In genomic region chr10:69859848-69860479, GRCm38 (mm10) we compare ENCODE assay signal across 14 mouse cellular contexts.
DNase-seq lines count a peak whose midpoint lies in the region; ATAC-seq and TF ChIP-seq lines count a peak whose summit lies in the region.
"Had no signal": no experiment of that assay in that cellular context is flagged by ENCODE, and none has a peak within 500 bp of the region (broad histone marks: within the 10 kb centered on the region; RNA-seq: fewer than 3 reads in every experiment).

No protein-coding gene starts in this region.

- DNase-seq in left cerebral cortex, adult 2 months (ENCODE audit: extremely low spot score in 1 of 2, low spot score in 2 of 2): no peak
- no peak for DNase-seq in left cerebral cortex, adult 9 months (ENCODE audit: low spot score in 2 of 2)
- peak; percentile 89 for DNase-seq in brain, adult 2 months (ENCODE audit: low read depth, low spot score)
- peak; percentile 75 for DNase-seq in cerebellum, adult 9-11 months
- no peak for DNase-seq in adrenal gland, postnatal 36 days
- DNase-seq: heart, postnatal 4 days; lung, adult 18-20 months; thymus, postnatal 4 days had no signal

- 72% methylated on average over 7 of the region's 7 CpGs for WGBS in neural tube, embryonic 15.5 days
- WGBS in intestine, embryonic 15.5 days: 82% methylated on average over 7 of the region's 7 CpGs

- peaks cover 20% of the 10 kb centered on the region for H3K4me1 ChIP-seq in neural tube, embryonic 15.5 days
- 0 out of 2 replicates have a peak, but pooled peaks cover 3% of the 10 kb centered on the region for H3K4me1 ChIP-seq in intestine, embryonic 15.5 days (replicated peaks)

- no peak overlapping the region for H3K4me2 ChIP-seq in neural tube, embryonic 15.5 days
- H3K4me2 ChIP-seq in intestine, embryonic 15.5 days (replicated peaks): no peak overlapping the region
- H3K4me2 ChIP-seq: embryonic facial prominence, embryonic 12.5 days had no signal

- intact Hi-C loops in left cerebral cortex, adult 2 months (cut with DNase I): loop anchor here (5.0 kb wide), 1 partner anchor 148 kb away; no protein-coding TSS in a partner anchor

- no peak for ATAC-seq in neural tube, embryonic 15.5 days (ENCODE audit: low FRiP score)
- ATAC-seq in intestine, embryonic 15.5 days: no peak
- ATAC-seq: activated CD4-positive, CD25-positive, alpha-beta regulatory T cell, adult 4 months had no signal

- H3K27ac ChIP-seq in left cerebral cortex, adult 2 months: peak overlapping the region; percentile 61
- H3K27ac ChIP-seq in neural tube, embryonic 15.5 days (replicated peaks): 0 out of 2 replicates have a peak overlapping the region, but pooled peaks have one; percentile 33
- no peak overlapping the region for H3K27ac ChIP-seq in intestine, embryonic 15.5 days
- H3K27ac ChIP-seq: embryonic facial prominence, embryonic 12.5 days; heart, embryonic 10.5 days; limb, embryonic 13.5 days had no signal

- no peak for TF ChIP-seq CTCF in left cerebral cortex, adult 2 months (IDR thresholded peaks at IDR 0.05)

- H3K36me3 ChIP-seq in neural tube, embryonic 15.5 days: no peaks in the 10 kb centered on the region; the same call in 1 of the 2 replicates
- H3K36me3 ChIP-seq in intestine, embryonic 15.5 days: no peaks in the 10 kb centered on the region
- H3K36me3 ChIP-seq: embryonic facial prominence, embryonic 12.5 days; limb, embryonic 13.5 days had no signal

- no peaks in the 10 kb centered on the region for H3K9me3 ChIP-seq in neural tube, embryonic 15.5 days (replicated peaks)
- H3K9me3 ChIP-seq in intestine, embryonic 15.5 days: no peaks in the 10 kb centered on the region
- H3K9me3 ChIP-seq: embryonic facial prominence, embryonic 12.5 days; heart, embryonic 10.5 days; limb, embryonic 13.5 days had no signal

- no peak overlapping the region for H3K4me3 ChIP-seq in left cerebral cortex, adult 2 months
- H3K4me3 ChIP-seq in neural tube, embryonic 15.5 days (replicated peaks): no peak overlapping the region
- H3K4me3 ChIP-seq in intestine, embryonic 15.5 days (replicated peaks): no peak overlapping the region
- H3K4me3 ChIP-seq: embryonic facial prominence, embryonic 12.5 days; heart, embryonic 10.5 days; limb, embryonic 13.5 days had no signal

- no peak overlapping the region for H3K9ac ChIP-seq in neural tube, embryonic 15.5 days (replicated peaks)
- no peak overlapping the region for H3K9ac ChIP-seq in intestine, embryonic 15.5 days
- H3K9ac ChIP-seq: embryonic facial prominence, embryonic 12.5 days; limb, embryonic 13.5 days had no signal

- H3K27me3 ChIP-seq in neural tube, embryonic 15.5 days (replicated peaks): no peaks in the 10 kb centered on the region
- H3K27me3 ChIP-seq in intestine, embryonic 15.5 days (replicated peaks): no peaks in the 10 kb centered on the region
- H3K27me3 ChIP-seq: embryonic facial prominence, embryonic 12.5 days; limb, embryonic 13.5 days had no signal

Comparison
In these comparisons a context has a peak if more than half of its experiments do, and no peak if none do; other contexts are left out.
1. DNase-seq: peak in brain, adult 2 months (single experiment) and cerebellum, adult 9-11 months (single experiment); none in left cerebral cortex, adult 2 months (0 of 2), left cerebral cortex, adult 9 months (0 of 2) and adrenal gland, postnatal 36 days (0 of 2).